Comparison of ENCODE assay signal across 12 mouse cellular contexts in the genomic region with DNA sequence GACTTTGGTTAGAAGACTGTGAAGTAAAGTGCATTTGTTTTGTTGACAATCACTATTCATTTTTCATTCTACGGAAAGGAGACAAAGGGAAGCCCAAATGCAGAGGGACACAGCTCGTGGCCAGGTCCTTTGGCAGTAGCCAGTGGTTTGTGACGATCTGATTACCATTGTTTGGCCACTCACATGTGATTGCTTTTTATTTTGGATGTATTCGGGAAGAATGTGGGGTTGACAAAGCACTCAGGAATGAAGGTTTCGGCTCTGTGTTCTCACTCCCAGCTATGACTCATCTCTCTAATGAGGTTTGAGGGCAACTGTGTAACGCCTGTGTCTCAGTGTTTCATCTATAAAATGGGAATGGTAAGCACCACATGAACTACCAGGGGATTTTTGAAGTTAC.
DNase-seq lines count a peak whose midpoint lies in the region; ATAC-seq and TF ChIP-seq lines count a peak whose summit lies in the region.
"Had no signal": no experiment of that assay in that cellular context is flagged by ENCODE, and none has a peak within 500 bp of the region (broad histone marks: within the 10 kb centered on the region; RNA-seq: fewer than 3 reads in every experiment).

No protein-coding gene starts in this region.

- no peak overlapping the region for H3K27ac ChIP-seq in lung, embryonic 14.5 days (ENCODE audit: low read depth)
- H3K27ac ChIP-seq in heart, embryonic 12.5 days (ENCODE audit: poor library complexity, severe bottlenecking) = no peak overlapping the region; the same call in 1 of the 2 replicates
- H3K27ac ChIP-seq in stomach, postnatal 0 days (replicated peaks) = no peak overlapping the region
- H3K27ac ChIP-seq: embryonic facial prominence, embryonic 15.5 days; limb, embryonic 13.5 days had no signal

- no peaks in the 10 kb centered on the region for H3K36me3 ChIP-seq in lung, embryonic 14.5 days (ENCODE audit: insufficient read depth)
- H3K36me3 ChIP-seq in heart, embryonic 12.5 days = no peaks in the 10 kb centered on the region
- no peaks in the 10 kb centered on the region for H3K36me3 ChIP-seq in stomach, postnatal 0 days (ENCODE audit: control insufficient read depth, insufficient read depth, low read length)
- H3K36me3 ChIP-seq: embryonic facial prominence, embryonic 15.5 days; limb, embryonic 13.5 days had no signal

- no peak overlapping the region for H3K4me3 ChIP-seq in lung, embryonic 14.5 days (ENCODE audit: low read depth, low read length)
- no peak overlapping the region for H3K4me3 ChIP-seq in lung, adult 2 months (replicated peaks; ENCODE audit: extremely low read depth, low read depth, low read length)
- no peak overlapping the region for H3K4me3 ChIP-seq in heart, embryonic 12.5 days
- no peak overlapping the region for H3K4me3 ChIP-seq in stomach, postnatal 0 days (ENCODE audit: low read depth, low read length)
- H3K4me3 ChIP-seq: embryonic facial prominence, embryonic 15.5 days; limb, embryonic 13.5 days had no signal

- no peaks in the 10 kb centered on the region for H3K27me3 ChIP-seq in lung, embryonic 14.5 days (ENCODE audit: insufficient read depth, low read length)
- peaks cover 5% of the 10 kb centered on the region; the same call in 1 of the 2 replicates for H3K27me3 ChIP-seq in heart, embryonic 12.5 days (replicated peaks)
- no peaks in the 10 kb centered on the region for H3K27me3 ChIP-seq in stomach, postnatal 0 days (ENCODE audit: control insufficient read depth, insufficient read depth, low read length)
- H3K27me3 ChIP-seq: embryonic facial prominence, embryonic 15.5 days; limb, embryonic 13.5 days had no signal

- H3K4me1 ChIP-seq in lung, embryonic 14.5 days (ENCODE audit: insufficient read depth) = no peaks in the 10 kb centered on the region
- H3K4me1 ChIP-seq in lung, adult 2 months (ENCODE audit: control insufficient read depth, insufficient read depth, low read length) = no peaks in the 10 kb centered on the region; the same call in 1 of the 2 replicates
- H3K4me1 ChIP-seq in heart, embryonic 12.5 days (replicated peaks) = peaks cover 15% of the 10 kb centered on the region
- H3K4me1 ChIP-seq in stomach, postnatal 0 days (replicated peaks; ENCODE audit: control insufficient read depth, insufficient read depth) = no peaks in the 10 kb centered on the region

- H3K4me2 ChIP-seq in lung, embryonic 14.5 days = no peak overlapping the region
- H3K4me2 ChIP-seq in heart, embryonic 12.5 days = peak overlapping the region; percentile 18
- H3K4me2 ChIP-seq in stomach, postnatal 0 days (replicated peaks; ENCODE audit: low read depth) = no peak overlapping the region
- H3K4me2 ChIP-seq: embryonic facial prominence, embryonic 15.5 days; limb, embryonic 13.5 days had no signal

- no peaks in the 10 kb centered on the region for H3K9me3 ChIP-seq in lung, embryonic 14.5 days (ENCODE audit: low read depth, low read length)
- H3K9me3 ChIP-seq in heart, embryonic 12.5 days (replicated peaks) = no peaks in the 10 kb centered on the region
- H3K9me3 ChIP-seq in stomach, postnatal 0 days (ENCODE audit: control insufficient read depth, low read length) = no peaks in the 10 kb centered on the region
- H3K9me3 ChIP-seq: embryonic facial prominence, embryonic 15.5 days; limb, embryonic 13.5 days had no signal

- TF ChIP-seq POLR2A in lung, adult 2 months (IDR thresholded peaks at IDR 0.05; ENCODE audit: borderline replicate concordance, extremely low read depth, low read depth, low read length) = no peak

- no peak for ATAC-seq in lung, embryonic 14.5 days (ENCODE audit: insufficient read depth)
- ATAC-seq in heart, embryonic 12.5 days (ENCODE audit: insufficient number of reproducible peaks, low FRiP score) = no peak
- ATAC-seq in stomach, postnatal 0 days (ENCODE audit: low FRiP score, low TSS enrichment) = no peak

- TF ChIP-seq CTCF in lung, embryonic 14.5 days (IDR thresholded peaks at IDR 0.05; ENCODE audit: low read depth) = no peak
- TF ChIP-seq CTCF in lung, adult 2 months (IDR thresholded peaks at IDR 0.05; ENCODE audit: insufficient read depth, low read length) = no peak
- no peak for TF ChIP-seq CTCF in stomach, postnatal 0 days (IDR thresholded peaks at IDR 0.05; ENCODE audit: low read depth)

- peak; percentile 36 for DNase-seq in adrenal gland, adult 2 months
- no peak for DNase-seq in adrenal gland, postnatal 10 days
- peak; percentile 8 for DNase-seq in lung, embryonic 14.5 days
- DNase-seq in lung, adult 2 months = no peak
- peak; percentile 19 for DNase-seq in mesoderm, embryonic 11.5 days (ENCODE audit: low read depth, low spot score)
- DNase-seq in stomach, postnatal 0 days (ENCODE audit: low spot score) = no peak
- no peak for DNase-seq in thymus, postnatal 25 days
- DNase-seq: adrenal gland, postnatal 25 days; cerebellum, adult 9-10 months had no signal

- no peak overlapping the region for H3K9ac ChIP-seq in lung, embryonic 14.5 days
- no peak overlapping the region for H3K9ac ChIP-seq in heart, embryonic 12.5 days
- H3K9ac ChIP-seq in stomach, postnatal 0 days (ENCODE audit: low read length) = no peak overlapping the region
- H3K9ac ChIP-seq: embryonic facial prominence, embryonic 15.5 days; limb, embryonic 13.5 days had no signal

- no peak for TF ChIP-seq EP300 in stomach, postnatal 0 days (optimal IDR thresholded peaks at IDR 0.05)

- whole genome bisulfite sequencing in lung, embryonic 14.5 days = 41% methylated on average over 6 of the region's 6 CpGs
- 17% methylated on average over 6 of the region's 6 CpGs for WGBS in lung, adult 2 months
- 37% methylated on average over 6 of the region's 6 CpGs for WGBS in heart, embryonic 12.5 days
- 30% methylated on average over 6 of the region's 6 CpGs for WGBS in stomach, postnatal 0 days

Comparison
In these comparisons a context has a peak if more than half of its experiments do, and no peak if none do; other contexts are left out.
1. DNase-seq: peak in adrenal gland, adult 2 months (single experiment), lung, embryonic 14.5 days (single experiment) and mesoderm, embryonic 11.5 days (single experiment); none in adrenal gland, postnatal 10 days (single experiment), lung, adult 2 months (single experiment), stomach, postnatal 0 days (single experiment) and thymus, postnatal 25 days (single experiment).